Mouse (Mus musculus) forebrain, postnatal 0 days (tissue): Measurements from ENCODE around the gene Pitpna. TPM values are rescaled to one million over a fixed set of nuclear protein-coding genes. Genes with fewer than 3 reads are reported as not detected.
A peak's percentile ranks its signal among the peaks of the same experiment; 100 is the strongest.

Source experiments
- ATAC-seq: fragments of 200-750 bp; cut with Nextera tagmentation; 2 replicates; pipeline ENCODE4 v1.8.0; 2017; ENCODE audit warnings: mild to moderate bottlenecking, moderate library complexity
- DNase-seq: peaks from one replicate; pipeline ENCODE4 v3.0.0-alpha.2; 2015
- H3K27ac ChIP-seq: fragments of 300-500 bp; sonication (generic); 2 replicates; pipeline ENCODE4 v1.5.1; 2014; ENCODE audit warnings: low read depth, mild to moderate bottlenecking, antibody characterized with exemption, low read length, moderate library complexity, mixed read lengths
- H3K27me3 ChIP-seq: fragments of 300-500 bp; sonication (generic); 2 replicates; pipeline ENCODE4 v1.6.1; 2014; ENCODE audit warnings: mild to moderate bottlenecking, low read length, mixed read lengths; ENCODE audit not compliant: insufficient read depth
- H3K36me3 ChIP-seq: fragments of 300-500 bp; sonication (generic); 2 replicates; pipeline ENCODE4 v1.6.1; 2014; ENCODE audit warnings: mild to moderate bottlenecking, moderate library complexity; ENCODE audit not compliant: insufficient read depth
- H3K4me1 ChIP-seq: fragments of 300-500 bp; sonication (generic); 2 replicates; pipeline ENCODE4 v1.6.1; 2014; ENCODE audit warnings: antibody characterized with exemption; ENCODE audit not compliant: insufficient read depth
- H3K4me2 ChIP-seq: fragments of 300-500 bp; sonication (generic); 2 replicates; pipeline ENCODE4 v1.6.1; 2014; ENCODE audit warnings: low read depth, mild to moderate bottlenecking, moderate library complexity
- H3K4me3 ChIP-seq: fragments of 300-500 bp; sonication (generic); 2 replicates; pipeline ENCODE4 v1.5.1; 2014; ENCODE audit warnings: low read depth, low read length, mixed read lengths
- H3K9ac ChIP-seq: fragments of 300-500 bp; sonication (generic); 2 replicates; pipeline ENCODE4 v1.6.1; 2014; ENCODE audit warnings: mild to moderate bottlenecking
- H3K9me3 ChIP-seq: fragments of 300-500 bp; sonication (generic); 2 replicates; pipeline ENCODE4 v1.6.1; 2016; ENCODE audit warnings: low read length
- CTCF ChIP-seq: sonication (generic); IDR thresholded peaks from 2 replicates; pipeline ENCODE4 v1.5.1; 2016; ENCODE audit warnings: antibody characterized with exemption, control low read depth, low read depth
- WGBS: fragments of 180-500 bp; shearing (Covaris S2); extraction: QIAGEN DNeasy Blood & Tissue Kit; methylation state at CpG from one replicate; pipeline ENCODE4 v1.1.7; 2014; 5-methylcytosine and 5-hydroxymethylcytosine counted together
- polyA plus RNA-seq: library from polyadenylated mRNA; unstranded; fragments of >200 nt; fragmentation: Nextera tagmentation; extraction: Ambion mirVana; gene quantifications from 2 replicates; pipeline ENCODE4 v1.2.1, GENCODE M21; 2015
- total RNA-seq: library from RNA; depleted of rRNA; stranded (reverse); fragments of >200 nt; gene quantifications from 2 replicates; pipeline ENCODE4 v1.2.3, GENCODE M21; 2014

Gene Pitpna
- total and polyA plus RNA-seq, 2 experiments from 2014 or later, result 95.7 to 101 TPM

DNA sequence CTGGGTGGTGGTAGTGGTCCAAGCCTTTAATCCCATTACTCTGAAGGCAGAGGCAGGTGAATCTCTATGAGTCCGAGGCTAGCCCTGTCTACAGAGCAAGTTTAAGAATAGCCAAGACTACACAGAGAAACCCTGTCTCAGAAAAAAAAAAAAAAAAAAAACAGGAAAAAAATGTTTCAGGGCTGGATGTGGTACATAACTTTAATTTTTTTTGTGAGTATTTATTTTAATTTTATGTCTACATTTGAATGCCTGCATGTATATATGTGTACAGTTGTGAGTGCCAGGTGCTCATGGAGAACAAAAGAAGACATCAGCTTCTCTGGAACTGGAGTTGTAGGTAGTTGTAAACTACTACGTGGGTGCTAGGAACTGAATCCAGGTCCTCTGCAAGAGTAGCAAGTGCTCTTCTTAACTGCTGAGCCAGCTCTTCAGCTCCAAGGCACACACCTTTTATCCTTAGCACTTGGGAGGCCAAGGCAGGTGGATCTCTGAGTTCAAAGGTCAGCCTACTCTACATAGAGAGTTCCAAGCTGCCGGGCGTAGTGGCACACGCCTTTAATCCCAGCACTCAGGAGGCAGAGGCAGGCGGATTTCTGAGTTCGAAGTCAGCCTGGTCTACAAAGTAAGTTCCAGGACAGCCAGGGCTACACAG is 6.3 kb upstream of the Pitpna start:
- Histone ChIP-seq H3K4me1 (no peaks in the 10 kb centered on the region), H3K9me3 (no peaks in the 10 kb centered on the region), H3K9ac (no peak overlapping the region), H3K4me2 (no peak overlapping the region), H3K36me3 (no peaks in the 10 kb centered on the region), H3K27me3 (no peaks in the 10 kb centered on the region), H3K27ac (no peak overlapping the region), H3K4me3 (no peak overlapping the region)
- no peak for DNase-seq
- ATAC-seq, result no peak
- 95% methylated on average over 7 of the region's 7 CpGs for WGBS
- no peak for TF ChIP-seq CTCF

DNA sequence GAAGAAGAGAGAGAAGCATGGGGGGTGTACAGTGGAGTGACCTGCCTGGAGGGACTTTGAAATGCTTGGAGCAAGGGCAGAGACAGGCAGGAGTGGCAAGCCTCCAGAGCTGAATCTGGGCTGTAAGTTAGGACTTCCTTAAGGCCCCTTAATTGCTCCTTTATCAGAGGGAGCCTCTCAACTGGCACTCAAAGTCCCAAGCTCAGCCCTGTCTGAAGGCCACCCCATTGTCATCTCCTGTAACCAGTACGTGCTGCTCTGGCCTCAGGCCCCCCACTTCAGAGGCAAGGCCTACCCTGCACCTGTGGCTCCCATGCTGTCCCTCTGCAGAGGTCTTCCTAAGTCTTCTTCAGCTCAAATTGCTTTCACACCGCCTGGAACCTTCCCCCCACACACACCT is 4.4 kb upstream of the Pitpna start:
- Histone ChIP-seq H3K36me3 (no peaks in the 10 kb centered on the region), H3K4me3 (no peak overlapping the region), H3K27ac (no peak overlapping the region), H3K9ac (no peak overlapping the region), H3K4me2 (no peak overlapping the region), H3K27me3 (no peaks in the 10 kb centered on the region), H3K9me3 (no peaks in the 10 kb centered on the region), H3K4me1 (0 out of 2 replicates have a peak, but pooled peaks cover 4% of the 10 kb centered on the region)
- DNase-seq, result no peak
- no peak for TF ChIP-seq CTCF
- WGBS, result 72% methylated on average over 2 of the region's 2 CpGs
- ATAC-seq, result no peak

DNA sequence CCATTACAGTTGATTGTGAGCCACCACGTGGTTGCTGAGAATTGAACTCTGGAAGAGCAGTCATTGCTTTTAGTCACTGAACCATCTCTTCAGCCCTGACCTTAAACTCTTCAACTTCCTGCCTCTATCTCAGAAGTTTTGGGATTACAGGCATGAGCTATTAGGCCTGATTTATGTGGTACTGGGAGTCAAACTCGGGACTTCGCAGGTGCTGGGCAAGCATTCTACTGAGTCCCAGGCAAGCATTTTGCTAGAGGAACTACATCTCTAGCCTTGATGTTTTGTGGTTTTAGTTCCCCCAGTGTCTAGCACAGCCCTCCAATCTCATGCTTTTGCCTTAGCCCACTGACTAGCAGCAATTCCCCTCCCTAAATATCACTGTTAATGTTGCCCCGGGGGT is 2.8 kb upstream of the Pitpna start:
- Histone ChIP-seq H3K27ac (no peak overlapping the region), H3K27me3 (no peaks in the 10 kb centered on the region), H3K9me3 (no peaks in the 10 kb centered on the region), H3K36me3 (no peaks in the 10 kb centered on the region), H3K4me1 (peaks cover 12% of the 10 kb centered on the region), H3K4me2 (no peak overlapping the region), H3K9ac (no peak overlapping the region), H3K4me3 (no peak overlapping the region)
- DNase-seq (no peak), ATAC-seq (no peak)
- 86% methylated on average over 4 of the region's 4 CpGs for WGBS
- TF ChIP-seq CTCF, result no peak

DNA sequence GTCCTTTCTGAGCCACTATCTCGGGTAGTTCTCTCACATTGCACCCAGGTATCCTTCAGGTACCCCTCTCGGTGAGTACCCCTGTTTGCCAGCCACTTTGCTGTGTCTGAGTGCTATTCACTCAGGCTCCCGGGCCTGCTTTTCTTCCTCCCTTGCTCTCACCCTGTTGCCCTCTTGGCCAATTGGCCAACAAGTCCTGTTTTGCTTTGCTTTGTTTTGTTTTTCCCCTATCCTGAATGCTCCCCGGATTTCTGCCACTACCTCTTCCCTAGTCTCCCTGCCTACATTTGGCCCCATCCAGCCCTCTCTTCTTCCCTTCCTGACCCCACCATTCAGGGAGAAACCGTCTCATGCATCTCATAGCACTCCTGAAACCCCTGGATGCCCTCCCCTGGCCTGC is 1.9 kb upstream of the Pitpna start:
- 80% methylated on average over 5 of the region's 5 CpGs for WGBS

DNA sequence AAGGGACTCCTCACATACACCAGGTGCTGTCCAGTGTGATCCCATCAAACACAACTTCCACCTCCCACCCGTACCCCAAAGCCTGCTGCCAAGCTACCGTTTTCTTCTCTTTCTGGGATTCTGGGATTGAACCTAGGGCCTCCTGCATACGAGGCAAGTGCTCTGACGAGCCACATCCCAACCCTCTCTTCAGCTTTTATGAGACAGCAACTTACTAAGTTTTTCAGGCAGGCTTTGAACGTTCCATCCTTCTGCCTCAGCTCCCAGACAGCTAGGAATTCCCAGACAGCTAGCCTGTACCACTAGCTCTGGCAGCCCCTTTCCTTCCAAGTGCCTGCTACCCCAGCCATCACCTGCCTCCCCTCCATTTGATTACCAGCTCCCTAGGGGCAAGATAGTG is 934 bp upstream of the Pitpna start:
- 83% methylated on average over 5 of the region's 5 CpGs for WGBS
- no peak overlapping the region for H3K27ac ChIP-seq
- peaks cover 12% of the 10 kb centered on the region for H3K4me1 ChIP-seq
- no peaks in the 10 kb centered on the region for H3K36me3 ChIP-seq
- no peak for TF ChIP-seq CTCF
- H3K27me3 ChIP-seq, result no peaks in the 10 kb centered on the region
- ATAC-seq (no peak), DNase-seq (no peak)
- no peaks in the 10 kb centered on the region for H3K9me3 ChIP-seq
- no peak overlapping the region for H3K4me2 ChIP-seq
- H3K9ac ChIP-seq, result no peak overlapping the region
- no peak overlapping the region for H3K4me3 ChIP-seq

More for the DNA sequence above, 1.9 kb upstream of the Pitpna start:
- Histone ChIP-seq H3K4me3 (no peak overlapping the region), H3K4me1 (peaks cover 12% of the 10 kb centered on the region), H3K27ac (no peak overlapping the region), H3K9ac (no peak overlapping the region), H3K36me3 (no peaks in the 10 kb centered on the region), H3K27me3 (no peaks in the 10 kb centered on the region), H3K9me3 (no peaks in the 10 kb centered on the region), H3K4me2 (no peak overlapping the region)
- TF ChIP-seq CTCF, result no peak
- DNase-seq (no peak), ATAC-seq (no peak)

DNA sequence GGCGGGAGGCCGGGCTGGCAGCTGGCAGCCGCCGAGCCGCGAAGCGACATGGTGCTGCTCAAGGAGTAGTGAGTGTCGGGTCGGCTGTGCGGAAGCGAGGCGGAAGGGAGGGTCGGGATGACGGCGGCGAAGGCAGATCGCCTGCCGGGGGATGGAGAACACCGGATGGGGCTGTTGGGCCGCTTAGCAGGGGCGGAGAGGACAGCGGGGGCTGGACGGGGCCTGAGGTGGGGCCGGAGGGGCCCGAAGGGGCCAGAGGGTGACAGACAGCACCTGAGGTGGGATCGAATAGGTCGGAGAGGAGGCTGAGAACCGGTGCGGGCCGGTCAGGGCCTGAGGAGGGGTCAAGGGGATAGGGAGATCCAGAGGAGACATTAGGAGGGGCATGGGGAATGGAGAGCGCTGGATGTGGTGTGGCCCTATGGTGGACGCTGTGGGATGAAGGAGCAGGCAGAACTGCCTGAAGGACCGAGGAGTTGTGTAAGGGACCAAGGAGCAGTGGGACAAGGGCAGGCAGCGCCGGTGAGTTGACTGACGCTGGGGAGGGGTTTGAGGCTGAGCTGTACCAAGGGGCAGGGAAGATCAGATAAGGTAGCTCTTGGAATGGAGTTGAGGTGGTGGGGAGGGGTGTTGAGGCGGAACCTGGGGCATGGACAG is 516 bp downstream of the Pitpna start:
- Histone ChIP-seq H3K4me2 (peak overlapping the region; percentile 75), H3K27ac (peak overlapping the region; percentile 89), H3K4me3 (peak overlapping the region; percentile 88), H3K27me3 (no peaks in the 10 kb centered on the region), H3K36me3 (peaks cover 7% of the 10 kb centered on the region), H3K9me3 (no peaks in the 10 kb centered on the region), H3K9ac (peak overlapping the region; percentile 93), H3K4me1 (peaks cover 12% of the 10 kb centered on the region)
- ATAC-seq (peak; percentile 86), DNase-seq (no peak)
- WGBS, result under 1% methylated on average over 37 of the region's 37 CpGs
- no peak for TF ChIP-seq CTCF

DNA sequence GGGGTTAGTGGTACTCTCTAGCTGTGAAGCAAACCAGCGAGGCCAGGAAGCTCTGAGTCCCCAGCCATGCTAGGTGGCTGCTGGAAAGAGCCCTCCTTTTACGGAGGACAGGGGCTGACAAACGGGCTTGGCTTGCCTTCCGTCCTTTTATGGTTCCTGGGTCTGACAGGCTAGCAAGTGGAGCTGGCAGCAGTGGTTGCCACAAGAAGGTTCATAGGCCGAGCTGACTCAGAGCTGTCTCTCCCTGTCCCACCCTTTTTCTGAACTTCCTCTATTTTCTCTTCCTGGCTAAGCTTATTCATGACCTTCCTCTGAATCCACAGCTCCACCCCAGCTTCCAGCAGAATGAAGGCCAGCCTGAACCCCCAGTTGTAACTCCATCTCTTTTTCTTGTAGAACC is 4.7 kb downstream of the Pitpna start:
- Histone ChIP-seq H3K4me1 (peaks cover 9% of the 10 kb centered on the region), H3K36me3 (peaks cover 29% of the 10 kb centered on the region), H3K9ac (no peak overlapping the region), H3K4me3 (no peak overlapping the region), H3K27ac (no peak overlapping the region), H3K4me2 (no peak overlapping the region), H3K9me3 (no peaks in the 10 kb centered on the region), H3K27me3 (no peaks in the 10 kb centered on the region)
- WGBS, result 93% methylated on average over 5 of the region's 5 CpGs
- no peak for TF ChIP-seq CTCF
- no peak for ATAC-seq
- no peak for DNase-seq
